Mouse (Mus musculus) hindbrain, embryonic 11.5 days (tissue): ENCODE results near the gene Slc30a6. TPM values are rescaled to one million over a fixed set of nuclear protein-coding genes. Genes with fewer than 3 reads are reported as not detected.

Experiments used
- ATAC-seq: fragments of 200-750 bp; cut with Nextera tagmentation; 2 replicates; pipeline ENCODE4 v1.8.0; 2017; ENCODE audit warnings: mild to moderate bottlenecking, moderate TSS enrichment, moderate library complexity; ENCODE audit not compliant: low FRiP score
- DNase-seq: peaks from one replicate; pipeline ENCODE4 v3.0.0-alpha.2; 2015; ENCODE audit warnings: low spot score
- H3K27ac ChIP-seq: fragments of 300-500 bp; sonication (generic); 2 replicates; pipeline ENCODE4 v1.5.1; 2014; ENCODE audit warnings: mild to moderate bottlenecking, low read depth, low read length
- H3K27me3 ChIP-seq: fragments of 300-500 bp; sonication (generic); 2 replicates; pipeline ENCODE4 v1.6.1; 2014; ENCODE audit warnings: mild to moderate bottlenecking, low read length, moderate library complexity, mixed read lengths; ENCODE audit not compliant: control insufficient read depth, insufficient read depth
- H3K36me3 ChIP-seq: fragments of 300-500 bp; sonication (generic); 2 replicates; pipeline ENCODE4 v1.6.1; 2014; ENCODE audit warnings: mild to moderate bottlenecking, low read length, moderate library complexity, mixed read lengths; ENCODE audit not compliant: control insufficient read depth, insufficient read depth
- H3K4me1 ChIP-seq: fragments of 300-500 bp; sonication (generic); replicated peaks from 2 replicates; pipeline ENCODE4 v1.6.1; 2014; ENCODE audit warnings: low read length, mixed read lengths; ENCODE audit not compliant: control insufficient read depth, insufficient read depth
- H3K4me2 ChIP-seq: fragments of 300-500 bp; sonication (generic); replicated peaks from 2 replicates; pipeline ENCODE4 v1.6.1; 2014; ENCODE audit warnings: mild to moderate bottlenecking, low read depth, low read length
- H3K4me3 ChIP-seq: fragments of 300-500 bp; sonication (generic); 2 replicates; pipeline ENCODE4 v1.5.1; 2014; ENCODE audit warnings: low read depth, low read length
- H3K9ac ChIP-seq: fragments of 300-500 bp; sonication (generic); 2 replicates; pipeline ENCODE4 v1.6.1; 2014; ENCODE audit warnings: low read depth, low read length
- H3K9me3 ChIP-seq: fragments of 300-500 bp; sonication (generic); 2 replicates; pipeline ENCODE4 v1.6.1; 2016; ENCODE audit warnings: low read length; ENCODE audit not compliant: control insufficient read depth
- WGBS: fragments of 180-500 bp; shearing (Covaris S2); extraction: QIAGEN DNeasy Blood & Tissue Kit; methylation state at CpG from one replicate; pipeline ENCODE4 v1.1.7; 2014; 5-methylcytosine and 5-hydroxymethylcytosine counted together
- polyA plus RNA-seq: library from polyadenylated mRNA; unstranded; fragments of >200 nt; fragmentation: Nextera tagmentation; extraction: Ambion mirVana; gene quantifications from 2 replicates; pipeline ENCODE4 v1.2.1, GENCODE M21; 2014

Gene Slc30a6
- polyA plus RNA-seq, 1 experiment from 2014 or later, result 30.0 TPM

DNA sequence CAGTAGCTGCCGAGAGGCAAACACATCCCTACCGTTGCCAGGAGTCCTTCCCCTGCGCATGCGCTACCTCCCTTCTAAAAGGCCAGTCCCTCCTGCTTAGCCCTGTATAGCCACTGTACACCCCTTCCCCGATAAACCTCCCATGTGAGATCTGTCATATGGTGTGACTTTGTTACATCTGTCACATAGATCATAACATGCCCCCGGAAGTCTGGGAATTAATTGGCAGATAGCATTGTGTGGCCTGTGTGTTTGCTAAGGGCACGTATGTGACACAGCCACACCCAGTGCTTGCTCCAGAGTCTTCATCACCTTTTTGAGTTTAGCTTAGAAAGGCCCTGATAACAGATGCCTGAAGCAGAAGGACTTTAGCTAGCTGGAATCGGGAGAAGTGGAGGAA lies 34.7 kb downstream of the Slc30a6 start:
- Histone ChIP-seq H3K36me3 (no peaks in the 10 kb centered on the region), H3K9ac (no peak overlapping the region), H3K4me2 (no peak overlapping the region), H3K27ac (no peak overlapping the region), H3K4me3 (no peak overlapping the region), H3K9me3 (no peaks in the 10 kb centered on the region), H3K27me3 (no peaks in the 10 kb centered on the region), H3K4me1 (no peaks in the 10 kb centered on the region)
- WGBS, result 88% methylated on average over 8 of the region's 8 CpGs
- DNase-seq (no peak), ATAC-seq (no peak)

DNA sequence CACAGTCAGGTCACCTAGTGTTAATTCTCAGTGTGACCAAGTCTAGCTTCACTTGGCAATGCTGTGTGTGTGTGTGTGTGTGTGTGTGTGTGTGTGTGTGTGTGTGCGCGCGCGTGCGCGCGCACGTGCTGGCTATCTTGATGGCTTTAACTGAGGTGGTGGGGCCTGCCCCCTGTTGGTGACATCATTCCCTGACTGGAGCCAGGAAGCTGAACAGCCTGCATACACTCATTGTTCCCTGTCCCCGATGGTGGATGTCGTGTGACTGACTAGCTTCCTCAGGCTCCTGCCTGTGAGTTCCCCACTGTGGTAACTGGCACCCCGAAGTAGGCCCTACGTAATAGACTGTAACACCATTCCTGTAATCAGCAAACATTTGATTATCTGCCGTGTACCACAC lies 36.1 kb downstream of the Slc30a6 start:
- Histone ChIP-seq H3K9ac (no peak overlapping the region), H3K4me1 (no peaks in the 10 kb centered on the region), H3K4me2 (no peak overlapping the region), H3K4me3 (no peak overlapping the region), H3K27me3 (no peaks in the 10 kb centered on the region), H3K36me3 (no peaks in the 10 kb centered on the region), H3K9me3 (no peaks in the 10 kb centered on the region), H3K27ac (no peak overlapping the region)
- DNase-seq (peak; percentile 24), ATAC-seq (no peak)
- WGBS, result 70% methylated on average over 13 of the region's 13 CpGs

DNA sequence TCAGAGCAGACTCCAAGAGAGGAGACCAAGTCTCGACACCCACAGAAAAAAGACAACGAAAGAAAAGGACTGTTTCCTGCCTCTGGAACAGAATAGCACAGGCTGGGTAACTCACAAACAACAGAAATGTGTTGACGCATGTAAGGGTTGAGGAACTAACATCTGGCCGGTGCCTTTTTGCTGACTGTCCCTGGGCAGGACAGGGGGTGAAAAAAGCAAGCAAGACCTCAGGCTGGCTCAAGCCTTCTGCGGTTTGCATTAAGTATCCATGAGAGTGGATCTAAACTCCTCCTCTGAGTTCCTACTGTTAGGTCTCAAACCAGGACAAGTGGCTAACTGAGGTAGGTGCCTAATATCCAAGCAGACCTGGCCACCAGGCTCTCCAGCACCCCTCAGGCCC lies 37.2 kb downstream of the Slc30a6 start:
- 82% methylated on average over 5 of the region's 5 CpGs for whole genome bisulfite sequencing
- Histone ChIP-seq H3K4me3 (no peak overlapping the region), H3K27me3 (no peaks in the 10 kb centered on the region), H3K4me1 (no peaks in the 10 kb centered on the region), H3K36me3 (no peaks in the 10 kb centered on the region), H3K4me2 (no peak overlapping the region), H3K9ac (no peak overlapping the region), H3K27ac (no peak overlapping the region), H3K9me3 (no peaks in the 10 kb centered on the region)
- ATAC-seq (no peak), DNase-seq (no peak)

DNA sequence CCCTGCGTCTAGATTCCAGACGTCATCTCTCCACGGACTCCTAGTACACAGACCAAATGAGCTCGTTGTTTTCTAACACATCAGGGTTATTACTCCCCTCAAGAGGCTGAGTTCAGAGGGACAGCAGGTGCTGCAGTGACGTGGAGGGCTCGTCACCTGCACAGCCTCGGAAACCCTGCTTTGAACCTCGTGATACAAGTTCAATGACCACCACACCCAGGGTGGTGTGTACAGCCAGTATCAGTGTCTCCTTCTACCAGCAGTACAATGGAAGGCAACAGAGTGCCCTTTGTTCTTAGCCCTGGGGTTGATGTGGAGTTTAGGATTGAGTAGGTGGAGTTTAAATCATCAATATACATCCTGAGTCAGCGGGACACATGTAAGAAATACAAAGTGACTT lies 42.4 kb downstream of the Slc30a6 start:
- WGBS, result 91% methylated on average over 9 of the region's 9 CpGs
- no peak overlapping the region for H3K9ac ChIP-seq
- no peaks in the 10 kb centered on the region for H3K4me1 ChIP-seq
- no peaks in the 10 kb centered on the region for H3K27me3 ChIP-seq
- no peak overlapping the region for H3K4me3 ChIP-seq
- no peaks in the 10 kb centered on the region for H3K9me3 ChIP-seq
- H3K36me3 ChIP-seq, result no peaks in the 10 kb centered on the region
- ATAC-seq (no peak), DNase-seq (no peak)
- no peak overlapping the region for H3K27ac ChIP-seq
- no peak overlapping the region for H3K4me2 ChIP-seq

DNA sequence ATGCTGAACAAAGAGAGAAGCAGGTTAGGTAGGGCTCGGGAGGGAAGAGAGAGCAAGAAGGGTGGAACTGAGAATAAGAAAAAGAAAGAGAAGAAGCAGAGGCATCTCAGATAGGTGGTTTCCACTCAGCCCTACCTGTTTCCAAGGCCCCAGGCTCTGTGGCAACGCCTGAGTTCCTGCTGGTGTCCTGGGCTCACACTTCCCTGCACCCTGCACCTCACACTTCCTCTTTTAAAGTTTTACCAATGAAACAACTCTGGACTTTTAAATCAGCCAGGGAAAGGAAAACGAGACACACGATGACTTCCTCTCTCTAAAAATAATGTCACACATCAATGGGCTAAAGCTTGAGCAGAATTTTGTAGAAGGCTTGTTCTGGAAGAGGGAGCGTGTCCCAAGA lies 45.1 kb downstream of the Slc30a6 start:
- no peak overlapping the region for H3K4me3 ChIP-seq
- no peak overlapping the region for H3K4me2 ChIP-seq
- H3K4me1 ChIP-seq, result no peaks in the 10 kb centered on the region
- no peak for ATAC-seq
- DNase-seq, result no peak
- H3K9me3 ChIP-seq, result no peaks in the 10 kb centered on the region
- 84% methylated on average over 5 of the region's 5 CpGs for WGBS
- H3K27ac ChIP-seq, result no peak overlapping the region
- no peaks in the 10 kb centered on the region for H3K36me3 ChIP-seq
- H3K9ac ChIP-seq, result no peak overlapping the region
- no peaks in the 10 kb centered on the region for H3K27me3 ChIP-seq

DNA sequence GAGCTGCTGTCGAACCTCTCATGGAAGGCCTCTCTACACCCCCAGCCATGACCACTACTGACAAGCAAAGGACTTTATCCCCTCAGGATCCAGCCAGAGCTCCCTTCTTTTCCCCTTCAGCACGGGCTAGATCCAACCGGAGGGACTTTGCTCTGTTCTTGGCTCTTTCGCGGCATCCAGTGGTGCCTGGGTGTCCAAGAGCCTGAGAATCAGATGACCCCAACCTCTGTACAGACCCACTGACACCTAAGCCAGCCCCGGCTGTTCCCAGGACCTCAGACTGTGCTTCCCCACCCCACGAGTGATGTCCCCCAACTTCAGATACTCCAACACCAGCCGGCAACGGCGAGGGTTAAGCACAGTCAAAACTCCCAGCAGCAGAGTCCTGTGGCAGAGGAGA lies 54.4 kb downstream of the Slc30a6 start:
- WGBS, result 92% methylated on average over 10 of the region's 10 CpGs
- DNase-seq, result no peak
- no peak for ATAC-seq
- Histone ChIP-seq H3K27me3 (no peaks in the 10 kb centered on the region), H3K4me3 (no peak overlapping the region), H3K9me3 (no peaks in the 10 kb centered on the region), H3K4me1 (no peaks in the 10 kb centered on the region), H3K9ac (no peak overlapping the region), H3K4me2 (no peak overlapping the region), H3K27ac (no peak overlapping the region), H3K36me3 (no peaks in the 10 kb centered on the region)

DNA sequence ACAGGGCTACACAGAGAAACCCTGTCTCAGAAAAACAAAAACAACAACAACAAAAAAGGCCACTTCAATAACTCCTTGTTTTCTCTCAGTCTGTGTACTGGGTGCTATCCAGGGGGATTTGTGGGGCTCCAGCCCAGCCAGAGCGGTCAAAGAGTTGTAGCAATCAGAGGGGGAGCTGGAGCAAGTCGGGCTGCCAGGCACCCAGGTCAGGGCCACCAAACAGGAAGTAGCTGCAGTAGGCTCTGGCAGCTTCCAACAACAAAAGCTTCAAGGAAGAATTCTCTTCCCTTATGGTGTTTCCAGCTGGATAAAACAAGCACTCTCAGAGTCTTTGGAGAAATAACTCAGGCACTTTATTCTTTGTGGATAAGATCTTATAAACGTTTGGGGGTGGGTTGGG lies 58.5 kb downstream of the Slc30a6 start:
- H3K27ac ChIP-seq, result no peak overlapping the region
- no peaks in the 10 kb centered on the region for H3K36me3 ChIP-seq
- no peak for DNase-seq
- no peak overlapping the region for H3K9ac ChIP-seq
- H3K9me3 ChIP-seq, result no peaks in the 10 kb centered on the region
- ATAC-seq, result no peak
- 86% methylated on average over 3 of the region's 3 CpGs for WGBS
- no peaks in the 10 kb centered on the region for H3K27me3 ChIP-seq
- no peaks in the 10 kb centered on the region for H3K4me1 ChIP-seq
- no peak overlapping the region for H3K4me2 ChIP-seq
- no peak overlapping the region for H3K4me3 ChIP-seq

DNA sequence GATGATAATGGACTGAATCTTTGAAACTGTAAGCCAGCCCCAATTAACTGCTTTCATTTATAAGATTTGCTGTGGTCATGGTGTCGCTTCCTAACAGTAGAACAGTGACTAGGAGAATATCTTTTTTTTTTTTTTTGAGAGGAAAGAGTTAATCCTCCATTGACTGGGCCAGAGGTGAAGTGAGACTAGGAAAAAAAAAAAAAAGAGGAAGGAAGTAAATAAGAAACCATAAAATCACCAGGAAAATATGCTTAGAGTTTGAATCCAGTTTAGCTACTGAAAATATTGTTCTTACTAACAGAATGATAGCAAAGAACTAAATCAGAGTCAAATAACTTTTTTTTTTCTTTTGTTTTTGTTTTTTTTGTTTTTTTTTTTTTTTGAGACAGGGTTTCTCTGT lies 59.3 kb downstream of the Slc30a6 start:
- no peaks in the 10 kb centered on the region for H3K4me1 ChIP-seq
- DNase-seq, result no peak
- H3K36me3 ChIP-seq, result no peaks in the 10 kb centered on the region
- 90% methylated on average over 1 of the region's 1 CpGs for WGBS
- ATAC-seq, result no peak
- no peak overlapping the region for H3K4me2 ChIP-seq
- no peaks in the 10 kb centered on the region for H3K27me3 ChIP-seq
- no peak overlapping the region for H3K9ac ChIP-seq
- no peak overlapping the region for H3K27ac ChIP-seq
- no peak overlapping the region for H3K4me3 ChIP-seq
- no peaks in the 10 kb centered on the region for H3K9me3 ChIP-seq

DNA sequence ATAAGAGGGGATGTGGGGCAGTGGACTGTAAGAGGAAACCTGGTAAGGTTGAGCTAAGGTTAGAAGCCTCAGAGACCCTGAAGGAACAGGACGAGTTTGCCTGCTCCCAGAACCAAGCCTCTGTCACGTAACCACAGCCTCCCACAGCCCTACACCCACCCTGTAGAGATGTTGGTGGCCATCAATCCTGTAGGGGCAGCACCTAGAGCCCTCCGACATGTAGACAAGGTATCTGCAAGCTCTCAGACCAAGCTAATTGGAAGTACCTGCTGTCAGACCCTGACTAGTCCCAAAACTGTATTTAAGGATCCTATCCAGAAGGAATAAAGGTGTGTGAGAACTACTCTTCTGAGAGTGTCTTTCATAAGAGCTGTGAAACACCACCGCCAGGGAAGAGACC lies 60.0 kb downstream of the Slc30a6 start:
- Histone ChIP-seq H3K27me3 (no peaks in the 10 kb centered on the region), H3K4me3 (no peak overlapping the region), H3K4me2 (no peak overlapping the region), H3K9ac (no peak overlapping the region), H3K36me3 (no peaks in the 10 kb centered on the region), H3K9me3 (no peaks in the 10 kb centered on the region), H3K27ac (no peak overlapping the region), H3K4me1 (no peaks in the 10 kb centered on the region)
- DNase-seq (no peak), ATAC-seq (no peak)
- 98% methylated on average over 4 of the region's 4 CpGs for WGBS
